Comparison of ENCODE assay signal across 15 mouse cellular contexts in genomic region chr13:98306852-98307475, GRCm38 (mm10). TPM values are rescaled to one million over a fixed set of nuclear protein-coding genes. Genes with fewer than 3 reads are reported as not detected.
DNase-seq lines count a peak whose midpoint lies in the region; ATAC-seq and TF ChIP-seq lines count a peak whose summit lies in the region.
"Had no signal": no experiment of that assay in that cellular context is flagged by ENCODE, and none has a peak within 500 bp of the region (broad histone marks: within the 10 kb centered on the region; RNA-seq: fewer than 3 reads in every experiment).

No protein-coding gene starts in this region.

- no peak overlapping the region for H3K4me3 ChIP-seq in heart, embryonic 16.5 days (ENCODE audit: low read length)
- H3K4me3 ChIP-seq in lung, embryonic 16.5 days (ENCODE audit: low read length) = no peak overlapping the region
- no peak overlapping the region for H3K4me3 ChIP-seq in lung, adult 2 months (replicated peaks; ENCODE audit: extremely low read depth, low read depth, low read length)
- H3K4me3 ChIP-seq in MEL (ENCODE audit: control insufficient read depth in 1 of 2, insufficient read depth in 1 of 2, low read depth in 2 of 2, low read length in 2 of 2) = no peak overlapping the region
- H3K4me3 ChIP-seq in embryonic facial prominence, embryonic 15.5 days (replicated peaks) = no peak overlapping the region
- H3K4me3 ChIP-seq: limb, embryonic 10.5 days had no signal

- H3K27ac ChIP-seq in heart, embryonic 16.5 days (ENCODE audit: low read length) = peak overlapping the region; percentile 22; the same call in 1 of the 2 replicates
- H3K27ac ChIP-seq in lung, embryonic 16.5 days (ENCODE audit: low read length) = no peak overlapping the region
- H3K27ac ChIP-seq in MEL (ENCODE audit: control insufficient read depth, low read depth, low read length) = no peak overlapping the region
- H3K27ac ChIP-seq in embryonic facial prominence, embryonic 15.5 days (replicated peaks) = peak overlapping the region; percentile 45; the same call in 1 of the 2 replicates
- H3K27ac ChIP-seq: limb, embryonic 10.5 days had no signal

- peaks cover 5% of the 10 kb centered on the region; the same call in 1 of the 2 replicates for H3K79me2 ChIP-seq in MEL (ENCODE audit: control insufficient read depth, insufficient read depth, low read length, poor library complexity)

- no peak for TF ChIP-seq CTCF in lung, adult 2 months (IDR thresholded peaks at IDR 0.05; ENCODE audit: insufficient read depth, low read length)
- TF ChIP-seq CTCF in MEL (IDR thresholded peaks at IDR 0.05 in 2 of 3, conservative IDR thresholded peaks at IDR 0.05 in 1 of 3; ENCODE audit: control insufficient read depth in 1 of 3, insufficient read depth in 1 of 3, low read depth in 2 of 3, low read length in 3 of 3, poor library complexity in 1 of 3, severe bottlenecking in 1 of 3) = no peak

- no peak for TF ChIP-seq POLR2A in lung, adult 2 months (IDR thresholded peaks at IDR 0.05; ENCODE audit: borderline replicate concordance, extremely low read depth, low read depth, low read length)
- 0 out of 4 replicates have a peak, but pooled peaks of 1 of the 2 experiments have one; percentile 18 for TF ChIP-seq POLR2A in MEL (IDR thresholded peaks at IDR 0.05; ENCODE audit: control insufficient read depth in 1 of 2, insufficient read depth in 1 of 2, low read depth in 1 of 2, low read length in 2 of 2, poor library complexity in 1 of 2)

- peaks cover 26% of the 10 kb centered on the region for H3K36me3 ChIP-seq in heart, embryonic 16.5 days (ENCODE audit: control insufficient read depth, insufficient read depth)
- peaks cover 28% of the 10 kb centered on the region for H3K36me3 ChIP-seq in lung, embryonic 16.5 days (ENCODE audit: control insufficient read depth, insufficient read depth, low read length)
- peaks cover 20 to 32% of the 10 kb centered on the region in 2 experiments for H3K36me3 ChIP-seq in MEL (ENCODE audit: control insufficient read depth in 1 of 2, insufficient read depth in 2 of 2, low read length in 2 of 2)
- peaks cover 36% of the 10 kb centered on the region for H3K36me3 ChIP-seq in embryonic facial prominence, embryonic 15.5 days

- TF ChIP-seq RAD21 in MEL (IDR thresholded peaks at IDR 0.05; ENCODE audit: low read depth, low read length) = no peak

- 32% methylated on average over 14 of the region's 14 CpGs for WGBS in heart, embryonic 16.5 days
- 25% methylated on average over 14 of the region's 14 CpGs for WGBS in lung, embryonic 16.5 days
- 32% methylated on average over 14 of the region's 14 CpGs for WGBS in lung, adult 2 months
- 37% methylated on average over 14 of the region's 14 CpGs for WGBS in embryonic facial prominence, embryonic 15.5 days

- no peak for ATAC-seq in heart, embryonic 16.5 days (replicated peaks; ENCODE audit: extremely low read depth, insufficient read depth, low FRiP score)
- peak; percentile 44; the same call in 1 of the 2 replicates for ATAC-seq in lung, embryonic 16.5 days (ENCODE audit: low read depth)
- ATAC-seq in embryonic facial prominence, embryonic 15.5 days (ENCODE audit: insufficient number of reproducible peaks, low FRiP score, low TSS enrichment, low read depth) = no peak
- ATAC-seq: activated CD4-positive, CD25-positive, alpha-beta regulatory T cell, adult 4 months had no signal

- no peaks in the 10 kb centered on the region for H3K27me3 ChIP-seq in heart, embryonic 16.5 days (ENCODE audit: control insufficient read depth, insufficient read depth, low read length)
- no peaks in the 10 kb centered on the region for H3K27me3 ChIP-seq in lung, embryonic 16.5 days (ENCODE audit: control insufficient read depth, insufficient read depth, low read depth, low read length)
- no peaks in the 10 kb centered on the region for H3K27me3 ChIP-seq in MEL (ENCODE audit: control insufficient read depth in 1 of 2, insufficient read depth in 2 of 2, low read length in 2 of 2)
- H3K27me3 ChIP-seq in embryonic facial prominence, embryonic 15.5 days = no peaks in the 10 kb centered on the region
- H3K27me3 ChIP-seq: CH12.LX had no signal

- H3K4me2 ChIP-seq in heart, embryonic 16.5 days (ENCODE audit: low read depth, low read length) = 0 out of 2 replicates have a peak overlapping the region, but pooled peaks have one; percentile 4
- H3K4me2 ChIP-seq in lung, embryonic 16.5 days (ENCODE audit: low read depth, low read length) = peak overlapping the region; percentile 24; the same call in 1 of the 2 replicates
- no peak overlapping the region for H3K4me2 ChIP-seq in embryonic facial prominence, embryonic 15.5 days (replicated peaks)

- H3K9me3 ChIP-seq in heart, embryonic 16.5 days (replicated peaks; ENCODE audit: control insufficient read depth, low read length) = no peaks in the 10 kb centered on the region
- no peaks in the 10 kb centered on the region for H3K9me3 ChIP-seq in lung, embryonic 16.5 days (ENCODE audit: control insufficient read depth, low read length)
- no peaks in the 10 kb centered on the region for H3K9me3 ChIP-seq in MEL (replicated peaks; ENCODE audit: insufficient read depth, low read length)
- H3K9me3 ChIP-seq in embryonic facial prominence, embryonic 15.5 days (replicated peaks) = no peaks in the 10 kb centered on the region
- H3K9me3 ChIP-seq: limb, embryonic 10.5 days had no signal

- H3K9ac ChIP-seq in heart, embryonic 16.5 days (ENCODE audit: low read length) = no peak overlapping the region; the same call in 1 of the 2 replicates
- no peak overlapping the region for H3K9ac ChIP-seq in lung, embryonic 16.5 days (ENCODE audit: low read length)
- H3K9ac ChIP-seq in MEL (ENCODE audit: control insufficient read depth, low read depth, low read length, poor library complexity, severe bottlenecking) = no peak overlapping the region
- no peak overlapping the region for H3K9ac ChIP-seq in embryonic facial prominence, embryonic 15.5 days

- DNase-seq in heart, adult 18-20 months = no peak
- DNase-seq in lung, adult 2 months = no peak
- no peak for DNase-seq in MEL (ENCODE audit: low read depth, low spot score)
- no peak for DNase-seq in urinary bladder, postnatal 36 days (ENCODE audit: low spot score in 2 of 2)
- DNase-seq in ovary, postnatal 14 days (ENCODE audit: low spot score) = no peak
- DNase-seq: cerebellum, postnatal 14 days; kidney, postnatal 25 days; lung, adult 18-20 months had no signal

- H3K4me1 ChIP-seq in heart, embryonic 16.5 days (ENCODE audit: control insufficient read depth, insufficient read depth, low read length) = peaks cover 10% of the 10 kb centered on the region
- peaks cover 11% of the 10 kb centered on the region for H3K4me1 ChIP-seq in lung, embryonic 16.5 days (replicated peaks; ENCODE audit: control insufficient read depth, insufficient read depth, low read length)
- H3K4me1 ChIP-seq in lung, adult 2 months (ENCODE audit: control insufficient read depth, insufficient read depth, low read length) = peaks cover 4% of the 10 kb centered on the region; the same call in 1 of the 2 replicates
- H3K4me1 ChIP-seq in MEL (ENCODE audit: control insufficient read depth in 1 of 2, insufficient read depth in 2 of 2, low read length in 2 of 2) = peaks cover under 1 to 3% of the 10 kb centered on the region in 2 experiments; a peak in 3 of 4 replicates
- H3K4me1 ChIP-seq in embryonic facial prominence, embryonic 15.5 days = peaks cover 5% of the 10 kb centered on the region; the same call in 1 of the 2 replicates
- H3K4me1 ChIP-seq: limb, embryonic 10.5 days had no signal

- no peak for TF ChIP-seq EP300 in MEL (IDR thresholded peaks at IDR 0.05; ENCODE audit: low read depth in 1 of 2, low read length in 2 of 2)

RNA-seq across cellular contexts. Expression of gene Btf3, which starts 9.8 kb away (rescaled TPM):
- polyA plus RNA-seq in heart, embryonic 16.5 days (2015; fragmentation: Nextera tagmentation; extraction: Ambion mirVana) = 361 and 369 TPM in 2 replicates
- 100 to 1,000 TPM; 195 to 218 TPM for total RNA-seq in heart, adult 18-20 months (2021)
- polyA plus RNA-seq in lung, embryonic 16.5 days (2015; fragmentation: Nextera tagmentation; extraction: Ambion mirVana) = 621 and 661 TPM in 2 replicates
- 119 and 162 TPM in 2 replicates for polyA plus RNA-seq in lung, adult 2 months (2012; rRNA removed)
- 1,152 and 1,208 TPM in 2 replicates for total RNA-seq in MEL (2012; rRNA removed)
- polyA plus RNA-seq in MEL (2012; ENCODE audit: insufficient read depth in 1 of 2, insufficient read length in 2 of 2, low read depth in 1 of 2, low replicate concordance in 2 of 2, missing spikeins in 1 of 2) = 1,000 to 10,000 TPM in 1 of 2 experiments, 100 to 1,000 TPM in 1; 227 to 1,291 TPM
- 628 and 630 TPM in 2 replicates for polyA plus RNA-seq in embryonic facial prominence, embryonic 15.5 days (2015; fragmentation: Nextera tagmentation; extraction: Ambion mirVana)

RNA-seq across cellular contexts. Expression of gene Gm21976, which starts 27.3 kb away (rescaled TPM):
- polyA plus RNA-seq in heart, embryonic 16.5 days (2015; fragmentation: Nextera tagmentation; extraction: Ambion mirVana) = not detected in 2 replicates
- not detected for total RNA-seq in heart, adult 18-20 months (2021)
- polyA plus RNA-seq in lung, embryonic 16.5 days (2015; fragmentation: Nextera tagmentation; extraction: Ambion mirVana) = not detected in 2 replicates
- 0.28 TPM in 1 of 2 replicates, not detected in the other for polyA plus RNA-seq in lung, adult 2 months (2012; rRNA removed)
- total RNA-seq in MEL (2012; rRNA removed) = not detected in 2 replicates
- not detected for polyA plus RNA-seq in MEL (2012; ENCODE audit: insufficient read depth in 1 of 2, insufficient read length in 2 of 2, low read depth in 1 of 2, low replicate concordance in 2 of 2, missing spikeins in 1 of 2)
- polyA plus RNA-seq in embryonic facial prominence, embryonic 15.5 days (2015; fragmentation: Nextera tagmentation; extraction: Ambion mirVana) = 1.0 and 1.5 TPM in 2 replicates
- total RNA-seq: CH12.LX; heart, adult 8-10 months had no signal
- polyA plus RNA-seq: activated CD4-positive, CD25-positive, alpha-beta regulatory T cell, adult 4 months; limb, embryonic 10.5 days had no signal

RNA-seq across cellular contexts. Expression of gene Ankra2, which starts 44.1 kb away (rescaled TPM):
- polyA plus RNA-seq in heart, embryonic 16.5 days (2015; fragmentation: Nextera tagmentation; extraction: Ambion mirVana) = 15.0 and 16.1 TPM in 2 replicates
- 10 to 100 TPM; 39.7 to 43.5 TPM for total RNA-seq in heart, adult 18-20 months (2021)
- 16.8 and 17.2 TPM in 2 replicates for polyA plus RNA-seq in lung, embryonic 16.5 days (2015; fragmentation: Nextera tagmentation; extraction: Ambion mirVana)
- 10.9 and 11.8 TPM in 2 replicates for polyA plus RNA-seq in lung, adult 2 months (2012; rRNA removed)
- total RNA-seq in MEL (2012; rRNA removed) = 8.1 and 10.4 TPM in 2 replicates
- polyA plus RNA-seq in MEL (2012; ENCODE audit: insufficient read depth in 1 of 2, insufficient read length in 2 of 2, low read depth in 1 of 2, low replicate concordance in 2 of 2, missing spikeins in 1 of 2) = 10 to 100 TPM in 1 of 2 experiments, not detected in 1; 14.7 TPM
- polyA plus RNA-seq in embryonic facial prominence, embryonic 15.5 days (2015; fragmentation: Nextera tagmentation; extraction: Ambion mirVana) = 25.7 and 27.3 TPM in 2 replicates

RNA-seq across cellular contexts. Expression of gene Utp15, which starts 44.1 kb away (rescaled TPM):
- polyA plus RNA-seq in heart, embryonic 16.5 days (2015; fragmentation: Nextera tagmentation; extraction: Ambion mirVana) = 15.7 and 17.2 TPM in 2 replicates
- 1 to 10 TPM; 5.4 to 7.5 TPM for total RNA-seq in heart, adult 18-20 months (2021)
- polyA plus RNA-seq in lung, embryonic 16.5 days (2015; fragmentation: Nextera tagmentation; extraction: Ambion mirVana) = 26.4 and 28.6 TPM in 2 replicates
- polyA plus RNA-seq in lung, adult 2 months (2012; rRNA removed) = 4.2 and 6.8 TPM in 2 replicates
- total RNA-seq in MEL (2012; rRNA removed) = 50.8 and 60.8 TPM in 2 replicates
- 10 to 100 TPM in 1 of 2 experiments, not detected in 1; 40.3 TPM for polyA plus RNA-seq in MEL (2012; ENCODE audit: insufficient read depth in 1 of 2, insufficient read length in 2 of 2, low read depth in 1 of 2, low replicate concordance in 2 of 2, missing spikeins in 1 of 2)
- polyA plus RNA-seq in embryonic facial prominence, embryonic 15.5 days (2015; fragmentation: Nextera tagmentation; extraction: Ambion mirVana) = 25.9 and 27.0 TPM in 2 replicates

RNA-seq across cellular contexts. Expression of gene Foxd1, which starts 47.1 kb away (rescaled TPM):
- not detected in 2 replicates for polyA plus RNA-seq in heart, embryonic 16.5 days (2015; fragmentation: Nextera tagmentation; extraction: Ambion mirVana)
- total RNA-seq in heart, adult 18-20 months (2021) = under 1 TPM; 0.05 to 0.08 TPM
- 0.08 TPM in 1 of 2 replicates, not detected in the other for polyA plus RNA-seq in lung, embryonic 16.5 days (2015; fragmentation: Nextera tagmentation; extraction: Ambion mirVana)
- polyA plus RNA-seq in lung, adult 2 months (2012; rRNA removed) = 0.12 and 0.18 TPM in 2 replicates
- total RNA-seq in MEL (2012; rRNA removed) = not detected in 2 replicates
- polyA plus RNA-seq in MEL (2012; ENCODE audit: insufficient read depth in 1 of 2, insufficient read length in 2 of 2, low read depth in 1 of 2, low replicate concordance in 2 of 2, missing spikeins in 1 of 2) = not detected
- 3.0 and 3.1 TPM in 2 replicates for polyA plus RNA-seq in embryonic facial prominence, embryonic 15.5 days (2015; fragmentation: Nextera tagmentation; extraction: Ambion mirVana)
- total RNA-seq: CH12.LX had no signal
- polyA plus RNA-seq: activated CD4-positive, CD25-positive, alpha-beta regulatory T cell, adult 4 months had no signal

Comparison
In these comparisons a context has a peak if more than half of its experiments do, and no peak if none do; other contexts are left out.
1. H3K27ac ChIP-seq: peak in heart, embryonic 16.5 days (single experiment) and embryonic facial prominence, embryonic 15.5 days (single experiment); none in lung, embryonic 16.5 days (single experiment) and MEL (single experiment).